Mouse (Mus musculus) E14TG2a.4 (cell line): ENCODE results near the gene Scly.

ENCODE experiments used
- CTCF ChIP-seq: conservative IDR thresholded peaks from 2 replicates; pipeline ENCODE4 v1.5.1; 2014; ENCODE audit warnings: low read length
- NANOG ChIP-seq: IDR thresholded peaks from 2 replicates; pipeline ENCODE4 v1.6.1; 2014; ENCODE audit warnings: borderline replicate concordance, low read length, mixed read lengths

- TF ChIP-seq CTCF, result no peak
- no peak for TF ChIP-seq NANOG
Measured at GRCm38 (mm10) chr1:91367295-91367694, 69.2 kb downstream of the Scly start.
